Mouse (Mus musculus) thymus, adult 2 months (tissue): ENCODE results near the gene Spty2d1.

ENCODE experiments used
- CTCF ChIP-seq: fragments of 200-500 bp; IDR thresholded peaks from 2 replicates; pipeline ENCODE4 v1.5.1; 2012; ENCODE audit warnings: mild to moderate bottlenecking, control low read depth, low read length, moderate library complexity, borderline replicate concordance; ENCODE audit not compliant: control insufficient read depth, poor library complexity, insufficient read depth; ENCODE audit errors: extremely low read depth
- POLR2A ChIP-seq: fragments of 200-500 bp; IDR thresholded peaks from 2 replicates; pipeline ENCODE4 v1.6.1; 2012; ENCODE audit warnings: mild to moderate bottlenecking, low read length, control low read depth, moderate library complexity; ENCODE audit not compliant: control insufficient read depth, poor library complexity, insufficient read depth; ENCODE audit errors: extremely low read depth

DNA sequence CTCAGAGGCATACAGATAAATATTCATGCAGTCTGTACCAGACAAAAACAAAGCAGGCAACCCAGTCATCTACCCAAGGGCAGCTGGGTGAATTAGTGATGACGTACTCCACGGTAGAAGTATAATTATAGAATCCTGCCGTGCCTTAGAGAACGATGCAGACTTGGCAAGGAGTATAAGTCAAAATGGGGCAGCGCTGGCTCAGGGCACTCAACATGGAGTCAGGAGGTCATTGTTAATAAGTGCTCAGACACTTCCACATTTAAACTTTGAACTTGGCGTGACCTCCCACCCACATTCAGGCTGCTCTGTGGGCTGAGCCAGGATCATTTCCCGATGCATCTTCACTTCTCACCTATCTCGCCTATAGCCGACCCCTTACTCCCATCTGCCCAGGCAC lies 17.2 kb upstream of the Spty2d1 start:
- no peak for TF ChIP-seq CTCF
- no peak for TF ChIP-seq POLR2A
